Mouse (Mus musculus) retina, postnatal 7 days (tissue): Measurements from ENCODE around the gene Pan2.
"Not testable (repeated sequence)": the region's sequence is repeated elsewhere in the genome, so short reads cannot be mapped to it uniquely, and the experiment has no call there.

Source experiments
- DNase-seq: peaks from one replicate; pipeline ENCODE4 v3.0.0-alpha.2; 2012; ENCODE audit warnings: low read depth, low spot score

The Pan2 gene

DNA sequence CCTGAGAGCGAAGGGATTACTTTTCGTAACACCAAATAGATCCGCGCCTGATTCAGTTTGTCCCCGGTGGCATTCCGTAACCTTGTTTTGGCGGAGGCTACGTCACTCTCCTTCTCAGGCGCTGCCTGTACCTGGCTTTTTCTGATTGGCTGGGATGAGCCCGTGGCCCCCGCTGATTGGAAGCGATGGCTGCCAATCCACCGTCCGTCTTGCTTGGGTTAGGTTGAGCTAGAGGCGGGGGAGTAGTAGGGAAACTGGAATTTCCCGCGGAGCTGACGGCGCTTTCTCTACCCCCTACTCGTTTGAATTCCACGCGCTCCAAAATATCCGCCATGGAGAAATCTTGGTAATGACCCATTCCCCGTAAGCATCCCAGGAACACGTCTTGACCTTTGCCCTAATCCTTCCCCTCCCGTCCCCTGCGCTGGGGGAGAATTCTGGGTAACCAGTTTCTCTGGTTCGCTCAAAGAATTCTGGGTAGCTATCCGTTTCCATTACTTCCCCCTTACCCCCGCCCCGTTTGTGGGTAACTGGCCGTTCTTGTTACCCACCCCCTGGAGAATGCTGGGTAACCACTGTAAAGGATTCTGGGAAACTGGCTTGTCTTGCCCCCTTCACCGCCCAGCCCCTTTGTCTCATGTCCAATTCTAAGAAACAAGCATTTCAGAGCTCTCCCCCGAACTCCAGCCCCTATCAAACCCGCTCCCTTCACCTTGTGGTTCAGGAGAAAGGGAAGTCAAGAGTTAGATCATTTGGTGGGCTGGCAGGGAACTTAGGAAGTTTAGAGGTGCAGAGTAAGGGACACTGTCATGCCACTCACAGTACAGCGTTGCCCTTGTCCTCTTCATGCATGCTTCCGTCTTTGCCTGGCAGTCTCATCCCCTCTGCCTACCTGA is at the start of gene Pan2:
TSS of gene Pan2 (plus strand) at position 210 of the 896 bp plus-strand sequence.
- peak; percentile 99 for DNase-seq

DNA sequence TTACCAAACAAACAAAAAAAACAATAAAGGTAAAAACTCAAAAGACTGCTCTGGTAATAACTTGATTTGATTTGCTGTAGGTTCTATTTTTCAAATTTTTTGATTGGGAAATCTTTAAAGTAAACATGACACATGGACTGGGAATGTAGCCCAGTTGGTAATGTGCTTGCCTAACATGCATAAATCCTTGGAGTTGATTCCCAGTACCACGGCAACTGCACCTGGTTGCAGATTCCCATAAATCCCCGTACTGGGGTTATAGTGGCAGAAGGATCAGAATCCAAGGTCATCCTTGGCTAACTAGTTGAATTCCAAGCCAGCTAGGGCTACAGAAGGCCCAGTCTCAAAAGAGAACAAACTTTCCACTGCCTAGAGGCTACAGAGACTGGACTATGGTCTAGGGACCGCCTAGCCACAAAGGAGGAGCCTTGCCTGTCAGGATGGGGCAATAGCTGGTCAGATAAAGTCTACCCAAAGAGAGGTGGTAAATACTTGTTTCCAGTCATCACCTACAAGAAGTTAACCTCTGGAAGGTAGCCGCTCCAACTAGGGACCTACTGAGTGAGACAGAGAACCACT is 49.4 kb upstream of the Pan2 start, which contains the start of gene Apon:
TSS of gene Apon (plus strand) at position 420 of the 579 bp plus-strand sequence.
- DNase-seq: no peak

- no peak for DNase-seq
These were observed 47.2 kb upstream of the Pan2 start for GRCm38 (mm10) chr10:128255925-128256324.

GRCm38 (mm10) chr10:128256328-128256727 is 46.8 kb upstream of the Pan2 start:
- DNase-seq: no peak

GRCm38 (mm10) chr10:128258953-128259352 is 44.2 kb upstream of the Pan2 start:
- DNase-seq: no peak

DNA sequence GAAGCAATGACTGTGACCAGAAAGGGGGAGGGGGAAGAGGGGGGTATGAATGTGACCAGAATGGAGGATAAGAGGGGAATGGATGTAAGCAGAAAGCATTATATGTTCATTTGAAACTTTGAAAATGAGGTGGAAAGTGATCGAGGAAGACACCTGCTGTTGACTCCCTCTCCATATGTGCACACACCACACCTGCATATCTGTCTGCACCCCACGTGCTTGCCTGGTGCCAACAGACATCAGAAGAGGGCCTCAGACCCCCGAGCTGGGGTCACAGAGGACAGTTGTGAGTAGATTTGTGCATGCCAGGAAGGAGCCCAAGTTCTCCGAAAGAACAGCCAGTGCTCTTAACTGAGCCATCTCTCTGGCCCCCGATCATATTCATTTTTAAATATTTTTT is 43.2 kb upstream of the Pan2 start:
- no peak for DNase-seq

DNA sequence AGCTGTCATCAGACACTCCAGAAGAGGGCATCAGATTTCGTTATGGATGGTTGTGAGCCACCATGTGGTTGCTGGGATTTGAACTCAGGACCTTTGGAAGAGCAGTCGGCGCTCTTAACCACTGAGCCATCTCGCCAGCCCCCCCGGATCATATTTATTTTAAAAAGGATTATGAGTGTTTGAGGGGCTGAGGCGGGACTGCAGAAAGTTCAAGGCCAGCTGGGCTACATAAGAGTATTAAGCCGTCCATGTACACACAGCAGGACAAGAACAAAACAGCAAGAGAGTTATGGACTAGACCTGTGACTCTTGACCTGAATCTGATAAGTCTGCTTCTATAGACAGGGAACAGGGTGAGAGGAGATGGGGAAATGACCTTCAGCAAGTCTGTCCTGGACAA is 42.8 kb upstream of the Pan2 start:
- DNase-seq: not testable (repeated sequence)

DNA sequence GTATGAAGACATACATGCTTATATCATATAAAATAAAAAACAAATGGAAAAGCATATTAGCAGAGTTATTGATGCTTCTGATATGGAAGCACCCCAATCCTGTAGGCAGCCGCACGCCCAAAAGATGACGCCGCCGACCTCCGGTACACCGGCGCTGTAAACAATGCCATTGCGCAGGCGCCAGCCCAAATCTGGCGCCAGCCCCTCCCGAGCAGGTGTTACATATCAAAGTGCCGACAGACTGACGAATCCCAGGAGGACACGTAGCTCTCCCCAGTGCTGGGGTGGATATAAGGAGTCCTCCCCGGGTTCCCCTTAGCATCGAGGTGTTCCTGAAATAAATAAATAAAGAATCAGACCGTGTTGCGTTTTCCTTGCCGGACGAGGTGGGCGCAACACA is 40.8 kb upstream of the Pan2 start:
- no peak for DNase-seq

DNA sequence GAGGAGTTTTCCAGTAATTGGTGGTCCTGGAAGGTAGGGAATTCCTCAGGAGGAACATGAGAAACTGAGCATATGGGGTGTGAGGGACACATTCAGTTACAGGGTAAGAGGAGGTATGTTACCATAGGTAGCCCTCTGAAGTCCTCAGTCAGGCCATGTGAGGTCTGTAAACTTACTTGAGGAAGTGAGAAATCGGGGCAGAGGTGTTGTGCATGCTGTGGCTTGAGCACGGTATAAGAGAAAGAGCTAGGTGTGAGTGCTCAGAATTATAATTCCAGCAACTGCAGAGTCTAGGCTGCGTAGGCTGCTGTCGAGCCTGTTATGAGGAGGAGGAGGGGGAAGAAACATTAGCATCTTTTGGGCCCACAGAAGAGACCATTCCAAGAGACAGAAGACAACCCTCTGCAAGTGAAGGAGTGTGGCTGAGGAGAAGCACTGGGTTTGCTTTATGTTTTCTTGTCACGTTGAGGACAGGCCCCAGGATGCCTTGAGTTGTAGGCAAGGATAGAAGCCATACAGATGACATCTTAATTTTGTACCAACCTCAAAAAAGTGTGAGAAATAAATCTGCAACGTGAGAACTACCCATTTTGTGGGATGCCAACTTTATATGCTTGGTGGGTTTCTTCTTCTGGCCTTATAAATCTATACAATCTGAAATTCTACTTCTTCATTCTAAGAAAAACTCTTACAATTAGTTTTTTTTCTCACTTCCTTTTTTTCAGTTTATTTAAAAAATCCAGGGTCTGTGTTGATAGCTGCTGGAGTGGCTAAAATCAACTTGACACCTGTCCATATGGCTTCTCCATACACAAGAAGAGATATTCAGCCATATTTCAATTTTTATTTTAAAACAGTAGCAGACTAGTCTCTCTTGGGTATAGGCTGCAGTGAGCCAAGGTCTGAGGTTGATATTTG is 39.5 kb upstream of the Pan2 start:
- no peak for DNase-seq

GRCm38 (mm10) chr10:128268371-128268770 is 34.8 kb upstream of the Pan2 start, which contains the start of gene Apof:
Gene Apof (plus strand): TSS chr10:128268671.
- DNase-seq: no peak

- no peak for DNase-seq
These were observed 33.8 kb upstream of the Pan2 start for GRCm38 (mm10) chr10:128269206-128269910.

GRCm38 (mm10) chr10:128270287-128270841 is 32.8 kb upstream of the Pan2 start, which contains the start of gene Stat2:
Gene Stat2 (plus strand): TSS chr10:128270559.
- peak; percentile 92 for DNase-seq

DNA sequence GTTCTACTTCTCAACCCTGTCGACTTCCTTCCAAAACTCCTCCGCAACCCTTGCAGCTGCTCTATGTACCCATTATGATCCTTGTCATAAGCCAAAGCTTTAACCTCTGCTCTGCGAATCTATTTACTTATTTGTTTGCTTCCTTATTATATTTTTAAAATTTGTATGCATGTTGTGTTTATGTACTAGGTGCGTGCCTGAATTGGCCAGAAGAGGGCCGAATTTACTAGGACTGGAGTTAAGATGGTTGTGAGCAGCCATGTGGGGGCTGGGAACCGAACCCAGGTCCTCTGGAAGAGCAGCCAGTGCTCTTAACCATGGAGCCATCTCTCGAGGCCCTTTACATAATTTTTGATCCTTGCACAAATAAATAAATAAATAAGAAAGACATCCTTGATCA is 32.3 kb upstream of the Pan2 start:
- no peak for DNase-seq

- DNase-seq: no peak
These were observed 31.3 kb upstream of the Pan2 start for GRCm38 (mm10) chr10:128271883-128272282.

DNA sequence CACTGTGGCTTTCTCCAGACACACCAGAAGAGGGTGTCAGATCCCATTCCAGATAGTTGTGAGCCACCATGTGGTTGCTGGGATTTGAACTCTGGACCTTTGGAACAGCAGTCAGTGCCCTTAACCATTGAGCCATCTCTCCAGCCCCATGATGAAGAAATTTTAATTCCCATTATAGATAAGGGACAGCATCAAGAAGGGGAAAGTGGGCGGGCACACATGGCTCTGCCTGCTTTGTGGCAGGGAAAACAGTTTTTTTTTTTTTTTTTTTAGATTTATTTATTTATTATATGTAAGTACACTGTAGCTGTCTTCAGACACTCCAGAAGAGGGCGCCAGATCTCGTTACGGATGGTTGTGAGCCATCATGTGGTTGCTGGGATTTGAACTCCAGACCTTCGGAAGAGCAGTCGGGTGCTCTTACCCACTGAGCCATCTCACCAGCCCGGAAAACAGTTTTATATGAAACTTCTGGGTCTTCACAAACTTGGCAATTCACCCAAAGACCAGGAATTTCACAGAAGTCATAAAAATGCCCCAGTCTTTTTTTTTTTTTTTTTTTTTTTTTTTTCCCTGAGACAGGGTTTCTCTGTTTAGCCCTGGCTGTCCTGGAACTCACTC is 30.2 kb upstream of the Pan2 start:
- not testable (repeated sequence) for DNase-seq

DNA sequence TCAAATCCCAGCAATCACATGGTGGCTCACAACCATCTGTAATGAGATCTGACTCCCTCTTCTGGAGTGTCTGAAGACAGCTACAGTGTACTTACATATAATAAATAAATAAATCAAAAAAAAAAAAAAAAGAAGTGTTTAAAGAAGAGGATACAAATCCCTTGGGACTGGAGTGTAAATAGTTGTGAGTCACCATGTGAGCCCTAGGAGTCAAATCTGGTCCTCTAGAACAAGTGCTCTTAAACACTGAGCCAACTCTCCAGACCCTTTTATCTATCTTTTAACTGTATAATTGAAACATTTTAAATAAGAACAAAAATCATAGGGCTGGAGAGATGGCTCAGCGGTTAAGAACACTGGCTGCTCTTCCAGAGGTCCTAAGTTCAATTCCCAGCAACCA is 27.8 kb upstream of the Pan2 start:
- DNase-seq: not testable (repeated sequence)

DNA sequence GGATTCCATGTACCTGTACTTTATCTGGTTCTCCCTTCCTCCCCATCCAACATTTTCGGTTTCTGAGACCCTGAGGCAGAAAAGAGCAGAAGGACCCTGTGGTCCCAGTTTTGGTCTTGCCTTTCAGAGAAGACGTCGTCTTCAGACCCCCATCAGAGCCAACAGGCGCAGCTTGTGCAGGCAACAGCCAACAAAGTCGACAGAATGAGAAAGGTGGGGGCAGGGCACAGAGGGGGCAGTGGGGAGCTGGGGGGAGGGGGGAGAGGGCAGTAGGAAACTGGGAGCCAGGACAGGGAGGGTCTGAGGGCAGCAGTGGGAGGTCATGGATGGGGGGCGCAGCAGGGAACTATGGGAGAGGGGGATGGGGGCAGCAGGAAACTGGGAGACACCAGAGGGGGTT is 25.0 kb upstream of the Pan2 start:
- DNase-seq: no peak

- no peak for DNase-seq
These were observed 22.2 kb upstream of the Pan2 start for GRCm38 (mm10) chr10:128280943-128281342.

GRCm38 (mm10) chr10:128281682-128282081 is 21.5 kb upstream of the Pan2 start:
- DNase-seq: no peak

DNA sequence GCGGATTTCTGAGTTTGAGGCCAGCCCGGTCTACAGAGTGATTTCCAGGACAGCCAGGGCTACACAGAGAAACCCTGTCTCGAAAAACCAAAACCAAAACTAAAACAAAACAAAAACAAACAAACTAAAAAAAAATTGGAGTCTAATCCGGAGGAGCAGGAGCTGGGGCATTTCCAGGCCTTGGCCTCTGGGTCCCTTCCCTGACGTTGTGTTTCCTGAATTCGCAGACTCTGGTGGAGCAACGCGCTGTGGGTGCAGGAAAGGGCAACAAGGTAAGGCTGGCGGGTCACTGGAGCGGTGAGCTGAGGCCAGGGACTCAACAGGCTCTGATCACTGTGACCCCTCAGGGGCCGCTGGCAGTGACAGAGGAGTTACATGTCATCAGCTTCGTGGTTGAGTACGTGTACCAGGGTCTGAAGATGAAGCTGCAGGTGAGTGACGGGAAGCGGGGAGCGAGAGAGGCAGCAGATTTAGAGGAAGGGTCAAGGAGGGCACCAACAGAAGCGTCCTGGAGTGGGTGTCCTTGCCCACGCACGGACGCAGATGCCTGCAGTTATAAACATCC is 20.2 kb upstream of the Pan2 start:
- DNase-seq: no peak
